Mouse (Mus musculus) kidney, embryonic 14.5 days (tissue): Measurements from ENCODE around the gene Foxn3. TPM values are rescaled to one million over a fixed set of nuclear protein-coding genes. Genes with fewer than 3 reads are reported as not detected.

Source experiments
- ATAC-seq: fragments of 200-750 bp; cut with Nextera tagmentation; 2 replicates; pipeline ENCODE4 v1.8.0; 2017; ENCODE audit warnings: moderate number of reproducible peaks, mild to moderate bottlenecking, moderate TSS enrichment, moderate library complexity; ENCODE audit not compliant: low FRiP score, low TSS enrichment
- H3K27ac ChIP-seq: fragments of 300-500 bp; sonication (generic); 2 replicates; pipeline ENCODE4 v1.5.1; 2014; ENCODE audit warnings: low read depth, mild to moderate bottlenecking, low read length, moderate library complexity, mixed read lengths
- H3K27me3 ChIP-seq: fragments of 300-500 bp; sonication (generic); 2 replicates; pipeline ENCODE4 v1.6.1; 2014; ENCODE audit warnings: mild to moderate bottlenecking, low read length; ENCODE audit not compliant: control insufficient read depth, insufficient read depth
- H3K36me3 ChIP-seq: fragments of 300-500 bp; sonication (generic); 2 replicates; pipeline ENCODE4 v1.6.1; 2014; ENCODE audit warnings: low read length, mixed read lengths; ENCODE audit not compliant: control insufficient read depth, insufficient read depth
- H3K4me1 ChIP-seq: fragments of 300-500 bp; sonication (generic); 2 replicates; pipeline ENCODE4 v1.6.1; 2014; ENCODE audit warnings: low read length, mixed read lengths; ENCODE audit not compliant: control insufficient read depth, insufficient read depth
- H3K4me2 ChIP-seq: fragments of 300-500 bp; sonication (generic); replicated peaks from 2 replicates; pipeline ENCODE4 v1.6.1; 2014; ENCODE audit warnings: low read depth, mild to moderate bottlenecking, low read length
- H3K4me3 ChIP-seq: fragments of 300-500 bp; sonication (generic); 2 replicates; pipeline ENCODE4 v1.5.1; 2014; ENCODE audit warnings: mild to moderate bottlenecking, low read length
- H3K9ac ChIP-seq: fragments of 300-500 bp; sonication (generic); 2 replicates; pipeline ENCODE4 v1.6.1; 2014; ENCODE audit warnings: low read depth, mild to moderate bottlenecking, low read length, moderate library complexity
- H3K9me3 ChIP-seq: fragments of 300-500 bp; sonication (generic); 2 replicates; pipeline ENCODE4 v1.6.1; 2016; ENCODE audit warnings: low read length; ENCODE audit not compliant: control insufficient read depth
- WGBS: fragments of 180-500 bp; shearing (Covaris S2); extraction: QIAGEN DNeasy Blood & Tissue Kit; methylation state at CpG from one replicate; pipeline ENCODE4 v1.1.7; 2014; 5-methylcytosine and 5-hydroxymethylcytosine counted together
- polyA plus RNA-seq: library from polyadenylated mRNA; unstranded; fragments of >200 nt; fragmentation: Nextera tagmentation; extraction: Ambion mirVana; gene quantifications from 2 replicates; pipeline ENCODE4 v1.2.1, GENCODE M21; 2014

Foxn3 gene
- polyA plus RNA-seq, 1 experiment from 2014 or later, result 70.2 TPM

DNA sequence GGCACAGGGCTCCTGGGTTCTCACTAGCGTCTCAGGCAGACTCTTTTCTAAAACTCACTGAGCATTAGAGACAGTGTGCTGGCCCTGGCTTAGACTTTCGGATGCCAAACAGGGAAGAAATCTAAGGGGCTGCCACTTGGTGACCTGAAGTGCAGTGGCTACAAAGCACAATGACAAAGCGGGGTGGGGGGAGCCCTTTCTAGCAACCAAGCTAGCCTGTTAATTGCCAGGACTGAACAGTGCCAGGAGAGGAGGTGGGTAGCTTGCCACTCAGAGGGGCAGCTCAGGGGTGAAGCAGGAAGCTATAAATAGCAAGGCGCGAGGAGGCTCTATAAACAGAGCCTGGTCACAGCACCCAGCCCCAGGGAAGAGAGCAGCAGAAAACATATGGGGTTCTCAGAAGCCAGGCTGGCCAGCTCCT lies 347.0 kb downstream of the Foxn3 start:
- no peaks in the 10 kb centered on the region for H3K36me3 ChIP-seq
- no peak overlapping the region for H3K27ac ChIP-seq
- H3K9me3 ChIP-seq, result no peaks in the 10 kb centered on the region
- H3K4me1 ChIP-seq, result peaks cover 14% of the 10 kb centered on the region; the same call in 1 of the 2 replicates
- H3K9ac ChIP-seq, result no peak overlapping the region
- 53% methylated on average over 5 of the region's 5 CpGs for WGBS
- H3K27me3 ChIP-seq, result no peaks in the 10 kb centered on the region
- ATAC-seq, result no peak
- H3K4me2 ChIP-seq, result no peak overlapping the region
- H3K4me3 ChIP-seq, result no peak overlapping the region

DNA sequence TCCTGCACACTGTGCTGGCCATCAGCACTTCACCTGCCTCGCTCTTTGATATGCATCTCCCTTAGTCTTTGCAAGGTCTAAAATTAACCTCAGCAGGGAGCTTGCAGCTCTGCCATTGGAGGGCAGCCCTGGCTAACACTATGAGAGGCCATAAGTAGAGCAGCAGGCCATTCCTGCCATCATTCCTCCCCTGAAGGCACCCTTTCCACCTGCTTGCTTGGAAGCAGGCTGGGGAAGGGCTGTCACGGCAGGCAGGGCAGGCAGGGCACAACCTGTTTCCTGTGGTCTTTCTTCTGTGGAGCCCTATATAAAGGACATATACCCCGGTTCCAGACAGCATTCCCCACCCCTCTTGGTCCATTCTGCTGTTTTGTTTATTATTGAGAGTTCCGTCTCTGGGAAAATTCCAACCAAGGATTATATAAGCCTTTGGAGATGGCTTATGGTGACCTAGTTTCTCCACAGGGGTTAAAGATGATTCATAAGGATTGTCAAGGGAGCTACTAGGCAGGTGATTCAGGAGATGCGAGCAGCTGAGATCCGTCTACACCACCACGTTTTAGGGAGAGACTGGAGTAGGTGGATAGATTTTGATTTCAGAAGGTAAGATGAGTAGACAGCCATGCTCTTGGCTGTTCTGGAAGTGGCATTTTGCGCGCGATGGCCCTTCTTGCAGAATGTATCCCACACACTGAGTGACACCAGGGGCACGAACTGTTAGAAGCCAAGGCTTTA lies 347.7 kb downstream of the Foxn3 start:
- 0 out of 2 replicates have a peak, but pooled peaks have one; percentile 39 for ATAC-seq
- 42% methylated on average over 11 of the region's 11 CpGs for WGBS
- peaks cover 14% of the 10 kb centered on the region; the same call in 1 of the 2 replicates for H3K4me1 ChIP-seq
- no peak overlapping the region for H3K4me2 ChIP-seq
- H3K36me3 ChIP-seq, result no peaks in the 10 kb centered on the region
- no peaks in the 10 kb centered on the region for H3K9me3 ChIP-seq
- no peak overlapping the region for H3K4me3 ChIP-seq
- H3K27ac ChIP-seq, result no peak overlapping the region
- no peak overlapping the region for H3K9ac ChIP-seq
- no peaks in the 10 kb centered on the region for H3K27me3 ChIP-seq

DNA sequence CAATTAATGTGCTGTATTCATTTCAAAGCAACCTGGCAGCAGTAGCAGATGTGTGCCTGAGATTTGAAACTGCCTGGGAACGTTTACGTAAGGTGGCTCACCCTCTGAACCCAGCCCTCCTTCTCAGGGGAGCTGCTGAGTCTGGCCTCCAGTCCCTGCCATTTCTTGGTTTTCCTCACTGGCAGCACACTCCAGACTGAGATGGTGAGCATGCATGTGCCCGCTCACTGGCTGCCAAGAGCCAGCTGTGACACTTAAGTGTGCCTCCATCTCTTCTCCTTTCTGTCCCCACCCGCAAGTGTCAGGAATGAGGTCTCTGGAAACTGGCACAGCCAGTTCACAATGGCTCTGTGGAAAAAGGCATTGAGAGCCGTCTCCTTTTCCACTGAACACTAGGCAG lies 349.3 kb downstream of the Foxn3 start:
- H3K4me2 ChIP-seq, result no peak overlapping the region
- WGBS, result 70% methylated on average over 5 of the region's 5 CpGs
- H3K9me3 ChIP-seq, result no peaks in the 10 kb centered on the region
- no peak for ATAC-seq
- no peak overlapping the region for H3K9ac ChIP-seq
- no peak overlapping the region for H3K27ac ChIP-seq
- peaks cover 12% of the 10 kb centered on the region; the same call in 1 of the 2 replicates for H3K4me1 ChIP-seq
- H3K36me3 ChIP-seq, result no peaks in the 10 kb centered on the region
- H3K4me3 ChIP-seq, result no peak overlapping the region
- no peaks in the 10 kb centered on the region for H3K27me3 ChIP-seq

- H3K4me3 ChIP-seq, result no peak overlapping the region
- no peaks in the 10 kb centered on the region for H3K27me3 ChIP-seq
- no peaks in the 10 kb centered on the region for H3K9me3 ChIP-seq
- no peak for ATAC-seq
- no peak overlapping the region for H3K4me2 ChIP-seq
- H3K9ac ChIP-seq, result no peak overlapping the region
- no peaks in the 10 kb centered on the region for H3K36me3 ChIP-seq
- WGBS, result 93% methylated on average over 12 of the region's 12 CpGs
- no peak overlapping the region for H3K27ac ChIP-seq
- peaks cover 12% of the 10 kb centered on the region; the same call in 1 of the 2 replicates for H3K4me1 ChIP-seq
Measured at GRCm38 (mm10) chr12:99213218-99213617, 350.2 kb downstream of the Foxn3 start.

DNA sequence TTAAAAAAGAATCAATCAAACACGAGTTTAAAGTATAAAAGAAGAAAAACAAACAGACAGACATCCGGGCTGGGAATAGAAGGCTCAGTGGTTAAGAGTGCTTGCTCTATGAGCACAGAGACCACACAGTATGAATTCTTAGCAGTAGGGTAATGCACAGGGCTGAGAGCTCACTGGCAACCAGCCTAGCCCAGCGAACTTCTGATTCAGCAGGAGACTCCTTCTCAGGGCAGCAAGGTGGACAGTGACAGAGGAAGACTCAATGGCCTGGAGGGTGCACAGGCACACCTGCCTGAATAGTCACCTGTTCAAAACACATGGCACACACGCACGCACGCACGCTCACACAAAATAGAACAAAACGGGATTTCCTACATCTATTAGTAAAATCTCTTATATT lies 353.6 kb downstream of the Foxn3 start:
- H3K4me3 ChIP-seq, result no peak overlapping the region
- H3K4me1 ChIP-seq, result no peaks in the 10 kb centered on the region
- no peak overlapping the region for H3K27ac ChIP-seq
- H3K9ac ChIP-seq, result no peak overlapping the region
- H3K27me3 ChIP-seq, result no peaks in the 10 kb centered on the region
- H3K36me3 ChIP-seq, result no peaks in the 10 kb centered on the region
- no peak overlapping the region for H3K4me2 ChIP-seq
- WGBS, result 89% methylated on average over 8 of the region's 8 CpGs
- H3K9me3 ChIP-seq, result no peaks in the 10 kb centered on the region
- no peak for ATAC-seq

- WGBS, result 86% methylated on average over 9 of the region's 9 CpGs
- no peak overlapping the region for H3K4me2 ChIP-seq
- no peak for ATAC-seq
- no peak overlapping the region for H3K27ac ChIP-seq
- no peak overlapping the region for H3K9ac ChIP-seq
- H3K27me3 ChIP-seq, result no peaks in the 10 kb centered on the region
- no peaks in the 10 kb centered on the region for H3K36me3 ChIP-seq
- no peaks in the 10 kb centered on the region for H3K4me1 ChIP-seq
- no peaks in the 10 kb centered on the region for H3K9me3 ChIP-seq
- no peak overlapping the region for H3K4me3 ChIP-seq
Measured at GRCm38 (mm10) chr12:99208251-99208650, 355.1 kb downstream of the Foxn3 start.

DNA sequence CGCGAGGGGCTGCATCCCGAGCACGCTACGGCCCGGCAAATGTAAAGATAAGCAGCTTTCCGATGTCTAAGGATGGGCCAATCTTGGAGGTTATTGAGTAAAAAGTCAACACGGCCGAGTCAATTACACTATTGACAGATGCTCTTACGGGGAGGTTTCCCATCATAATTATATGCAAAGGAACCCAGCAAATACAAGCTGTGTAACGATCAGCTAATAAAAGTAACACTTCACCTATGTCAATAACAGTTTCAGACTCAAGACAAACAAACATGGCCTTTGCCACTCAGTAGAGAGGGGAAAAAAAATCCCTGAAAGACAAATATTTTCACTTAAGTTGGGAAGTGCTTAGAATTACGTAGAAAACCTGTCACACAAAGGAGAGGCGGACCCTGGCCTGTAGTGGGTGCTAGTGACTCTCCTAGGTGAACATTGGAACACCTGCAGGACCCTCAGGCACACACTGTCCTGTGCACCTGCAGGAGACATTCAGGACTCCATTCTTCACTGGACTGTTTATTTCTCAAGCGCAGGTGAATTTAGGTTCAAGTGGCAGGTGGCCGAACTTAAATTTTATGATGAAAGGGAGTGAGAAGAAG lies 356.3 kb downstream of the Foxn3 start:
- H3K4me1 ChIP-seq, result no peaks in the 10 kb centered on the region
- WGBS, result 79% methylated on average over 15 of the region's 15 CpGs
- H3K27me3 ChIP-seq, result no peaks in the 10 kb centered on the region
- no peak overlapping the region for H3K4me3 ChIP-seq
- no peaks in the 10 kb centered on the region for H3K36me3 ChIP-seq
- no peak for ATAC-seq
- no peak overlapping the region for H3K4me2 ChIP-seq
- no peak overlapping the region for H3K9ac ChIP-seq
- H3K27ac ChIP-seq, result no peak overlapping the region
- H3K9me3 ChIP-seq, result no peaks in the 10 kb centered on the region

- H3K4me2 ChIP-seq, result no peak overlapping the region
- WGBS, result 93% methylated on average over 8 of the region's 8 CpGs
- H3K27me3 ChIP-seq, result no peaks in the 10 kb centered on the region
- no peak overlapping the region for H3K9ac ChIP-seq
- H3K27ac ChIP-seq, result no peak overlapping the region
- no peak overlapping the region for H3K4me3 ChIP-seq
- no peaks in the 10 kb centered on the region for H3K36me3 ChIP-seq
- ATAC-seq, result no peak
- no peaks in the 10 kb centered on the region for H3K9me3 ChIP-seq
- no peaks in the 10 kb centered on the region for H3K4me1 ChIP-seq
Measured at GRCm38 (mm10) chr12:99205734-99206133, 357.6 kb downstream of the Foxn3 start.

- ATAC-seq, result 0 out of 2 replicates have a peak, but pooled peaks have one; percentile 57
- peaks cover 4% of the 10 kb centered on the region; the same call in 1 of the 2 replicates for H3K4me1 ChIP-seq
- H3K27ac ChIP-seq, result no peak overlapping the region
- no peaks in the 10 kb centered on the region for H3K9me3 ChIP-seq
- H3K4me2 ChIP-seq, result no peak overlapping the region
- H3K36me3 ChIP-seq, result no peaks in the 10 kb centered on the region
- no peaks in the 10 kb centered on the region for H3K27me3 ChIP-seq
- no peak overlapping the region for H3K4me3 ChIP-seq
- no peak overlapping the region for H3K9ac ChIP-seq
- 67% methylated on average over 5 of the region's 5 CpGs for WGBS
Measured at GRCm38 (mm10) chr12:99199124-99199483, 364.3 kb downstream of the Foxn3 start.
